Mouse (Mus musculus): Measurements from ENCODE around the gene Tfec.

The Tfec gene

DNA sequence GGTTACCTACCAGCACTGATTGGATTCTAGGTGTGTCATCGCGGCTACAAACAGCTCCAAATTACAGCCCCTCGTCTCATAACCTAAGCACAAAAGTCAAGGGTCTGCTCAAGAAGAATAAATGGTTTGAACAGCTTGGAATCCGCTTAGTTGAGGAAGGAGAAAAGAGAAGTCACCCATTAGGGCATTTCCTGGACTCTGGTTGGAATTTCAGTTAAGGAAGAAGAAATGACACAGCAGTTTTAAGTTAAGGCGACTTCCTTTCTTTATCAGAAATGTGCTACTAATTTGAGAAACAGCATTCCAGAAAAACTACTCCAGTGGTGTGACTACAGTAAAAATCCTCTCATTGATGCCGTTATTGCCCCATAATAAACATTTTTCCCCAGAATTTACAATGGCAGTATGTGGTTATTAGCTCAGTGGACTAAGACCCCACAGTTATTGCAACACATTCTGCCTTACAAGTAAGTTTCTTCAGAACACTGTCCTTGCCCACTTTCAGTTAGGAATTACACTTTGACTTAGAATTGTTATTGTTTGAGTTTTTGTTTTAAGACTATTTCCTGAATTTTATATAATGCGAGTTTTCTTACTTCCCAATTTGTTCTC, at the start of gene Tfec:
TSS of gene Tfec (minus strand) at position 191 of the 612 bp plus-strand sequence.
- no peak for DNase-seq (ENCODE audit: low read depth)

DNA sequence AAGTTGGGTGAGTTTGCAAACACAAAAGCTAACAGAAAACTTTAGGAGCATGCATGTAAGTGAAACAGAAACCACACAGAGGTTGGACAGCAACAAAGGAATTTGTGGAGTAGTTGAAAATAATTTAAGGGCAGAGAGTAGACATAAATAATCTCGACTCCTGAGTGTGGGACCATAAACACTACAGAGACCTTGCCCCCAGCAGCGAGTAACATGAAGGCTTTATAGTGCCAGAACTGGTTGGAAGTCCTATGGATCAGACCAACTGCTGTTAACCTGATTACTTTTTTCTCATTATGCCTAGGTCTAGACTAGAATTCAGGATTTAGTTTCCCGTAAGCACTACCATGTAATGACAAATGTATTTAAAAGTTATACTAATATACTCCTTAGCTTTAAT, 49.6 kb upstream of the Tfec start:
- no peak for DNase-seq (ENCODE audit: low read depth)

GRCm38 (mm10) chr6:16943513-16943912, 45.3 kb upstream of the Tfec start:
- no peak for DNase-seq (ENCODE audit: low read depth)

DNA sequence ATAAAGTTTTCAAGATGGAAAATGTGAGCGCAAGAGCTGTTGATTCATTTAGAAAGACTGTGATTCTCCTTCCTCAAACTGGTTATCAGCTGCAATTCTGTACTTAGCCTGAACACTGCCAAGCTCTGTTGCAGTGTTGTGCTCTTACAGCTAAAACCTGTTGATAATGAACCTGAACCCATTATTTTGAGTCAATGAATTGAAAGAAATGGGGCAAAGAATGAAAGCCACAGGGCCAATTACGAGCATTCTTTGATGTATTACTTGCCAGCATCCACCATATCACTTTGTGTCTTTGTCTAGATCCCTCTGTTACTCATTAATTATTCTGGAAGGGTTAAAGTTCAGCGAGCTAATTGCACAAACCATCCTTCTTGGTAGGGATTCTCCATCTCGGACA, 44.2 kb upstream of the Tfec start:
- no peak for DNase-seq (ENCODE audit: low read depth)

DNA sequence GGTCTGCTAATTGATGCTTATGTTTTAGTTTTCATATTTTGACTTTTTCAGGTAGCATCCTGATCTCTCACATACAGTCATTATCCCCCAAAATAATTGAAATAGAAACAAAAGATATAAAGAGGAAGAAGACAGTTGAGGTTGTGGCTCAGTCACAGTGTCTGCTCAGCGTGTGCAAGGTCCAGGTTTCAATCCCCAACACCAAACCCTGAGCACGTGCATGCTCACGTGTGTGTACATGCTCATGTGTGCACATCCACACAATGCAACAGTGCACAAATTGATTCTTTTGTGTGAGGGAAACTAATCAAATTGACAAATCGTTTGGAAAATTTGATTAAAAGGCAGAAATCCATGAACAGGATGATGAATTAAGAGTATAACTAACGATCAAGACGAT, 32.8 kb upstream of the Tfec start:
- no peak for DNase-seq (ENCODE audit: low read depth)

DNA sequence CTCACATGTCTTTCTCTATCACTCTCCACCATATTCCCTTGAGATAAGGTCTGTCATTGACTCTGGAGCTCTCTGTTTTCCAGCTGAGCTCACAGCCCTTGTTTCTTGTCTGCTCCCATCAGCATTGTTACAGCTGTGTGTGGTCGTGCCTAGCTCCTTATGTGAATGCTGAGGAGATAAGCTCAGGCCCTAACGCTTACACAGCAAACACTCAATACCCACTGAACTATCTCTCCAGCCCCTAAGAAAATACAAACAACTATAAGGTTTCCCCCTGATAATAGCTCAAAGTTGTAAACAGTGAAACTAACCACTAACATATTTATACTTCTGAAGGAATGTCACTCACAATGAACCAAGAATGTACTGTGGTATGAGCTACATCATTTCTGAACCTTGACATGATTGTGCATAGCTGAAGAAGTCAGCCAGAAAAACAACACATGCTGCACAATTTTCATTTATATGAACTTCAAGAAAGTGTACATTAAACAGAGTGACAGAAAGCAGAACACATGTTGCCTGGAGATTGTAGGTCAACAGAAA, 21.9 kb upstream of the Tfec start:
- DNase-seq (ENCODE audit: low read depth) = no peak

GRCm38 (mm10) chr6:16891819-16892218, 6.4 kb downstream of the Tfec start:
- DNase-seq (ENCODE audit: low read depth) = peak; percentile 23

GRCm38 (mm10) chr6:16883537-16884307, 14.5 kb downstream of the Tfec start:
- DNase-seq (ENCODE audit: low read depth) = no peak

- no peak for DNase-seq (ENCODE audit: low read depth)
Measured at GRCm38 (mm10) chr6:16874021-16874542, 24.2 kb downstream of the Tfec start.

GRCm38 (mm10) chr6:16870067-16870466, 28.2 kb downstream of the Tfec start:
- DNase-seq (ENCODE audit: low read depth) = no peak

DNA sequence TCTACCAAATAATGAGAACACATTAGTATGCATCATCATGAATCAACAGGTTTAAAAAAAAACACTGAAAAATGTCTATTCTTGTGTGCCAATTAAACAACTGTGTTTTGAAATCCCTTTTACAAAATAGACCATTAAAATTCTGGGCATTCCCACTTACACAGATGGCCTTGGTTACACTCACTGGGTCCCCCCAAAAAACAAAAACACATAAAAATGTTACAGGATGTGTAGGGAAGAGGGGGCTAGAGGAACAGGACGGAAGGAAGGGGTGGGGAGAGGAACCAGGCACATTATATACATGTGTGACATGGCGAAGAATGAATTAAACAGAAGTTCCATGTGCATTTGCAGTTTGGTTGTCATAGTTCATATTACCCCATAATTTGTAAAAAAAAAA, 29.9 kb downstream of the Tfec start:
- DNase-seq (ENCODE audit: low read depth) = no peak

- DNase-seq (ENCODE audit: low read depth) = no peak
Measured at GRCm38 (mm10) chr6:16862753-16863508, 35.3 kb downstream of the Tfec start.

GRCm38 (mm10) chr6:16862050-16862449, 36.2 kb downstream of the Tfec start:
- DNase-seq (ENCODE audit: low read depth) = no peak

DNA sequence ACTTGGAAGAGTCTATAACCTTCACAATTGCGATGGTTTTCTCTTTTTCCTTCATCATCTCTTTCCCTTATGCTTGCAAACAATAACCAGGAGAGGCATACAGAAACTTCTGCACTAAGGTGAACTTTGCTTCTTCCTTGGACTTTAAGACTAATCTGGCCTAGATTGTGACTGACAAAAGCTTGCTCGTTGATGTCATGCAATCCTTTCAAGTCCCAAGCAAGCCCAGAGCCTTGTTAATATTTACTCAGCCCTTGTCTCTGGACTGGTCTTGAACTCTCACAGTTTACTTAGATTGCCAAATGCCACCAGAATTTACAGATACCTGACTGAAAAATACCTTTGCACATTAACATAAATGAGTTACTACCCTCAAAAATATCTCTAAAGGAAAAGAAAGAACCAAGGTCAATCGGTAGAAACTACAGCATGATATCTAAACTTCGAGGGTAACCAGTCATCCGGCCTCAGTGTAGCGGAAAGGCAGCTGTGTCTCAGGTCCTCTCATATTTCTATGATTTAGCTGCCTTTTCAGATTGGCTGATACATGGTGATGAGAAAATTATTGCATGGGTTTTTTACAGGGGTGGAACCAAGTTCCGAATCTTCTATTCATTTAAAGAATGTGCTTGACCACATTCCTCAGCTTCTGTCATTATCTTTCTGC, 42.2 kb downstream of the Tfec start:
- no peak for DNase-seq (ENCODE audit: low read depth)

- no peak for DNase-seq (ENCODE audit: low read depth)
Measured at GRCm38 (mm10) chr6:16854977-16855376, 43.3 kb downstream of the Tfec start.

DNA sequence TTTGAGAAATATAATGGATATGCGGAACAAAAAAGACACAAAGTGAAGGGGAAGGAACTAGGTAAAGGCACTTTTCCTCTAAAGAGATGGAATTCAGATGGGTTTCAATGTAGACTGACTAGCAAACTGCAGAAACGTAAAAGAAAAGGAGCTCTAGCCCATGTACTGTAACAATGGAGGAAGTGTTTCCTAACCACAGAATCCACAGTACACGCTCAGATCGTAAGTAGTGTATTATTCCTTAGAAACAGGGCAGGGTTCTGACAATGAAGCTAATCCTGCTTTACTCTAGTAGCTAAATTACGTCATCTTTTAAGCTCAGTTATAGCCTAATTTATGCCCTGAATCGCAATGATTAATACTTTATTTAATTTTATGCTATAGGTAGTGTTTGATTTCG, 51.7 kb downstream of the Tfec start:
- no peak for DNase-seq (ENCODE audit: low read depth)

DNA sequence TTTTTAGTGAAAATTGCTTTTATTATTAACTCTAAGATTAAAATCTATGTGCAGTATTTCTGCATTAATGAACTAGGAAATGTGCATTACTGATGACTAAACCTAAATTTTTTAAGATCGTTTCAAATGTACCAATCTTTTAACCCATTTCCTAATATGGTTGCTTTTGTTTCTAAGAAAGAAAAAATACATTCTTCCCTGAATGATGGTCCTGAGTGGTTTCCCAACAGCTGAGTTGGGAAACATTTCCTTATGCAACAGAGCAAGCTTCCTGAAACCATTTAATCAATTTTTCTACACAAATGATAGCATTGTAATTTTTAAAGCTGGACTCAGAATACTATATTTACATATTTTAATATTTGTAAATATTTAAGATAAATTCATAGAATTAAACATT, 62.6 kb downstream of the Tfec start:
- DNase-seq (ENCODE audit: low read depth) = no peak

- no peak for DNase-seq (ENCODE audit: low read depth)
Measured at GRCm38 (mm10) chr6:16828304-16828703, 69.9 kb downstream of the Tfec start.

DNA sequence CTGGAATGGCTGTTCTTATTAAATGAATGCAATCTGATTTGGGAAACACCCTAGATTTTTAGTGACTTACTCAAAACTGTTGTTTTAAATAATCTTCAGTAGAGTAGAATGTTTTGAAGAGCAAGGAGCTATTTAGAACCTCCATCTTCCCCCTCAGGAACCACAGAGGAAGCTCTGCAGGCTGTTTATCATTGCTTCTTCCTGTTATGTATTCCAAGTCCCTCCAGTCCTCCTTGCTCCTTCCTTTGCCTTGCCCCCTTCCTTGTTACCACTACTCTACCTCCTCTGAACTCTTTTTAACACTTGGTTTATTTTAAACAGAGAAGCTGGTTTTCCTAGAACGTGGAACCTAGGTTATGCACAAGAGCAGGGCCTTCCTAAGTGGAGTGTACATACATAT, 76.3 kb downstream of the Tfec start:
- no peak for DNase-seq (ENCODE audit: low read depth)

DNA sequence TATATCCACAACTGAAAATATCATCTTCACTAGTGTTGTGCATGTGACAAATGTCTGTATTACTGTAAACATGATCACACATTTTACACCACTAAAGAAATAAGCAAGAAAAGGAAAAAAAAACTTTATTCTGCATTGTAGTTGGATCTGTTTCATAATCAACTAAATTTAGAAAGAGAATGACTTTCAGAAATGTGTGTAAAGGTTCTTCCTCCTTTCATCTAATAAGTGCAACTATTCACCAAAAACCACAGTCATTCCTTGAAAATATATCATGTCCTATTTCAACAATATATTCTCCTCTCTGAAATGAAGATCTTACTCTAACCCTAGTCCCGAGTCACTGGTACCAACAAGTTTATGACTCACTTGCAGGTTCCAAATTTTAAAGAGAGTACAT, 91.9 kb downstream of the Tfec start:
- DNase-seq (ENCODE audit: low read depth) = no peak

DNA sequence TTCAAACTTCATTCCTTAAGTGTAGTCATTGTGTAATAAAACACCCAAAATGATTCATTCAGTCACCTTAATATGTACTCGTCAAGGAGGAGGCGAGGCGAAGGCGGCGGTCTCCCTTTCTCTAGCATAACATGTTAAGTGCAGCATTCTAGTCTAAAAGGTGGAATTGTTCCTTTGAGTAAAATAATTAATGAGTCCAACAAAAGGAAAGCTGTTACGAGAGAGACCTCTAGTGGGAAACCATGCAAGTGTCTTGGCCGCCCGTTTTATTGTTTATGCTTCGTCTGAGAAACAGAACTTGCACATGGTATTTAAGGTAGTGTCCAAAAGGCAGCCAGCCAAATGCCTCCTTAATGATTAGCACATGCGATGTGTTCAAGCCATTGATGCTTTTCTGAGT, 100.6 kb downstream of the Tfec start:
- DNase-seq (ENCODE audit: low read depth) = peak; percentile 67

DNA sequence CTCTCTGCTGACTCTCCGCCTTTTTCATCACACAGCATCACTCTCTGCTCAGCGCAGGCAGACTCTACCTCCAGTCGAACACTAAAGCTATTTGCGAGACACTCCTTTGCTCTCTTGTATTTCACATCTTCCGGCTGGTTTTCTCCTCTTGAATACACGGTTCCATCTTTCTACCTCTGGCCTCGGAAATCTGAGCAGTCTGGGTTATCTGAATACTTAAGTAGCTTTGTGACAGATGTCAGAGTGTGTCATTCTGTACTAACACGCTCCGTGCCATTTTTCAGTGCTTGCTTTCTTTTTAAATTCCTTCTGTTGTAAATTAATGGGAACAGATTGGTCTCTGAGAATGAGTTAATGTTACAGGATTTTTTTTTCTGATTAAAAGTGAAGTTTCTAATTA, 101.3 kb downstream of the Tfec start:
- no peak for DNase-seq (ENCODE audit: low read depth)

Data from NIH3T3 (cell line).